26 mouse cellular contexts compared by ENCODE assay signal in the genomic region with DNA sequence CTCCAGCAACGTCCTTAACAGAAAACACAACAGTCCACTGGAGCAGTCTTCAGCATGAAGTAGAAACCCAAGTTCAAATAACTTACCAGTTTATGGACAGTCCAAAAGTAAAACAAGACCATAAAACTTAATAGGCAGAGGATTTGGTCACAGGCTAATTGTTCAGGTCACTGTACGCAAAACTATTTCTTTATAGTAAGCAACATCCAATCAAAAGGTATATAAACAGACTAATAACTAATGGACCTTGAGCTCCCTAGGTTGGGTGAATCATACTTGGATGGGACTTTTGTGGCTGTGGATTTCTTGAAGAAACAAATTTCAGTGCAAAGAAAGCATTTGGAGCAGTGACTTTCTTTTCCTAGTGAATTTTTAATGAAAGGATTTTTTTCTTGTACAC. TPM values are rescaled to one million over a fixed set of nuclear protein-coding genes. Genes with fewer than 3 reads are reported as not detected.
"Had no signal": no experiment of that assay in that cellular context is flagged by ENCODE, and none has a peak within 500 bp of the region (broad histone marks: within the 10 kb centered on the region; RNA-seq: fewer than 3 reads in every experiment).

No protein-coding gene starts in this region.

- DNase-seq: lung, adult 18-20 months; lung, embryonic 14.5 days; lung, postnatal 10 days; lung, postnatal 4 days; retina, postnatal 1 day; right cerebral cortex, adult 18-20 months; right cerebral cortex, postnatal 25 days; right cerebral cortex, postnatal 4 days; thymus, adult 2 months; thymus, postnatal 25 days; thymus, postnatal 4 days had no signal

- H3K4me3 ChIP-seq: midbrain, embryonic 13.5 days; midbrain, embryonic 15.5 days; neural tube, embryonic 13.5 days; neural tube, embryonic 15.5 days; stomach, embryonic 15.5 days had no signal

- H3K27me3 ChIP-seq: midbrain, embryonic 13.5 days; midbrain, embryonic 15.5 days; neural tube, embryonic 15.5 days; stomach, embryonic 15.5 days had no signal

- ATAC-seq: midbrain, embryonic 13.5 days; midbrain, embryonic 15.5 days had no signal

- H3K4me1 ChIP-seq: midbrain, embryonic 13.5 days; midbrain, embryonic 15.5 days; neural tube, embryonic 13.5 days; neural tube, embryonic 15.5 days; stomach, embryonic 15.5 days had no signal

- H3K4me2 ChIP-seq: lung, embryonic 14.5 days; midbrain, embryonic 11.5 days; midbrain, embryonic 13.5 days; midbrain, embryonic 15.5 days; neural tube, embryonic 13.5 days; neural tube, embryonic 15.5 days; stomach, embryonic 15.5 days had no signal

- H3K27ac ChIP-seq: midbrain, embryonic 13.5 days; midbrain, embryonic 15.5 days; neural tube, embryonic 13.5 days; neural tube, embryonic 15.5 days; stomach, embryonic 15.5 days; stomach, postnatal 0 days had no signal

- H3K9me3 ChIP-seq: midbrain, embryonic 13.5 days; midbrain, embryonic 15.5 days; neural tube, embryonic 13.5 days; neural tube, embryonic 15.5 days; stomach, embryonic 15.5 days had no signal

- H3K36me3 ChIP-seq: midbrain, embryonic 13.5 days; midbrain, embryonic 15.5 days; neural tube, embryonic 13.5 days; neural tube, embryonic 15.5 days; stomach, embryonic 15.5 days had no signal

- H3K9ac ChIP-seq: lung, embryonic 14.5 days; midbrain, embryonic 13.5 days; midbrain, embryonic 15.5 days; neural tube, embryonic 13.5 days; neural tube, embryonic 15.5 days; stomach, embryonic 15.5 days had no signal

RNA-seq across cellular contexts. Expression of gene Themis3, which starts 6.8 kb away (rescaled TPM):
- total RNA-seq: megakaryocyte, adult 5-6 weeks; midbrain, postnatal 0 days; monocyte, adult 5-6 weeks had no signal
- polyA plus RNA-seq: liver, embryonic 16.5 days; midbrain, embryonic 11.5 days; midbrain, embryonic 13.5 days; midbrain, embryonic 15.5 days; midbrain, postnatal 0 days; neural tube, embryonic 11.5 days; neural tube, embryonic 13.5 days; neural tube, embryonic 15.5 days; spleen, adult 2 months; testis, adult 2 months; thymus, adult 2 months; urinary bladder, adult 2 months had no signal
